Mouse (Mus musculus): ENCODE results near the gene Gm10228.
"Not testable (repeated sequence)": the region's sequence is repeated elsewhere in the genome, so short reads cannot be mapped to it uniquely, and the experiment has no call there.

Gm10228 gene

DNA sequence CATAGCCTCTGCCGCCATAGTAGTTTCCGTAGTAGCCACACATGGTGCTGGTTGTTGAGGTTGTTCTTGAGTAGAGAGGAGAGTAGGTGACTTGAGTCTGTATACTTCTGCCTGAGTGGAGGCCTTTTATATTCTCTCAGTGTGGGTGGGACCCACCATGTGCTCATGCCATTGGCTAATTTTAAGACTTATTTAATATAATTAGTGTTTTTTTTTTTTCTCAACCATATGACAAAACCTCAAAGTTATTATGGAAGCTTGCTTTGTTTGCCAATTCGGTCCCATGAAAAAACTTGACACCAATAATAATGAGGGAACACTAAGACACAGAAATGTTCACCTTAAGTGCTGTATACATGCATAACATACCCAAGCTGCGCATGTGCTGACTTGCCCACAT lies at the start of gene Gm10228:
TSS of gene Gm10228 (minus strand) at position 101 of the 400 bp plus-strand sequence.
- not testable (repeated sequence) for DNase-seq (ENCODE audit: low spot score)

DNA sequence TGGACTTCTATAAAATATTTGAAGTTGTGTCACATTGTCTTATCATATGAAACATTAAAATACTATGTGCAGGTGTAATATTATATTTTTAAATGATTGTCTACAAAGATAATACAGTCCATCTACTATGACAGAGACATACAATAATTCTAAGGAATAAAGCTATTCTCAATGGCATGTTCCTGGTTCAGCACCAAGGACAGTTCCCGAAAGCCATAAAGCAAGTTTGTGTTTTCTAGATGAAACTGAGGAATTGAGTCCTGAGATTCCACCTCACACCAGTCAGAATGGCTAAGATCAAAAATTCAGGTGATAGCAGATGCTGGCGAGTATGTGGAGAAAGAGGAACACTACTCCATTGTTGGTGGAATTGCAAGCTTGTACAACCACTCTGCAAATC lies 29.8 kb upstream of the Gm10228 start:
- peak; percentile 63 for DNase-seq (ENCODE audit: low spot score)

DNA sequence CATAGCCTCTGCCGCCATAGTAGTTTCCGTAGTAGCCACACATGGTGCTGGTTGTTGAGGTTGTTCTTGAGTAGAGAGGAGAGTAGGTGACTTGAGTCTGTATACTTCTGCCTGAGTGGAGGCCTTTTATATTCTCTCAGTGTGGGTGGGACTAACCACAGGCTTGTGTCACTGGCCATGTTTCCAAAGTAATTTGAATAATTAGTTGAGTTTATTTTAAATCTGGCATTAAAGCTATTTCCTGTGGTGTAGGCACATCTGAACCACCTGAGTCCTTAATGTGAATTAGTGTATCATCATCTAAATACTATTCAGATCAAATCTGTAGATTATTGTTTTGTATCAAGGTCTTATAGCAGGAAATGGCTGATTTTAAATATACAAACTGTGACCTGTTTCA lies 22.6 kb upstream of the Gm10228 start, which contains the start of gene 1110025L11Rik:
TSS of gene 1110025L11Rik (minus strand) at position 101 of the 400 bp plus-strand sequence.
- not testable (repeated sequence) for DNase-seq (ENCODE audit: low spot score)

DNA sequence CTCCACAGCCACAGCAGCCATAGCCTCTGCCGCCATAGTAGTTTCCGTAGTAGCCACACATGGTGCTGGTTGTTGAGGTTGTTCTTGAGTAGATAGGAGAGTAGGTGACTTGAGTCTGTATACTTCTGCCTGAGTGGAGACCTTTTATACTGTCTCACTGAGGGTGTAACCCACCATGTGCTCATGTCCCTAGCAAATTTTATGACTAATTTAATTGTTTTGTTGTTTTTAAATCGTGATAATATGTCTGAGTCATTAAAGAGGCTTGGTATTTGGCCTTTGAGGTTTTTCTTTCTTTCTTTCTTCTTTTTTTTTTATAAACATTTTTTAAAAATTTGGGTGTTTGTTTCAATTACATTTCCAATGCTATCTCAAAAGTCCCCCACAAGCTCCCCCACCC lies 6.5 kb upstream of the Gm10228 start, which contains the start of gene Krtap6-5:
TSS of gene Krtap6-5 (minus strand) at position 101 of the 400 bp plus-strand sequence.
- no peak for DNase-seq (ENCODE audit: low spot score)

DNA sequence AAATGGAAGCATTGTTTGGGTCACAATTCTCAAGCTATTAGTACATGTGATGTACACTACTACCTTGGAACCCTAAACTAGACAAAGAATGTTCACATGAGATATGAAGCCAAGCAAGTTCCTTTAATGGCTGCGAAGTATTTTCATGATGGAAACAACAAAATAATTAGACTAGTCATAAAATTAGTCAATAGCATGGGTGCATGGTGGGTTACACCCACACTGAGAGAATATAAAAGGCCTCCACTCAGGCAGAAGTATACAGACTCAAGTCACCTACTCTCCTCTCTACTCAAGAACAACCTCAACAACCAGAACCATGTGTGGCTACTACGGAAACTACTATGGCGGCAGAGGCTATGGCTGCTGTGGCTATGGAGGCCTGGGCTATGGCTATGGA lies 9.9 kb downstream of the Gm10228 start, which contains the start of gene Krtap6-1:
TSS of gene Krtap6-1 (plus strand) at position 301 of the 400 bp plus-strand sequence.
- not testable (repeated sequence) for DNase-seq (ENCODE audit: low spot score)

DNA sequence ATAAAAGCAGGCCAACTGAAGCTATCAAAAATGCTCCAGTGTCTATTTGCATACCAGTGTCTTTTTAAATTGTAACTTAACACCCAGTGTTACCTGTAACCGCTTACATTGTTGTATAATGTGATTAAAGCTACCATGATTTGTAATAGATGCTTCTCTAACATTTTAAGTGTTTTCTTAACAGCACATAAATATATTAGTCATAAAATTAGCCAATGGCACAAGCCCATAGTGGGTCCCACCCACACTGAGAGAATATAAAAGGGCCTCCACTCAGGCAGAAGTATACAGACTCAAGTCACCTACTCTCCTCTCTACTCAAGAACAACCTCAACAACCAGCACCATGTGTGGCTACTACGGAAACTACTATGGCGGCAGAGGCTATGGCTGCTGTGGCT lies 26.3 kb downstream of the Gm10228 start, which contains the start of gene Gm10229:
TSS of gene Gm10229 (plus strand) at position 301 of the 400 bp plus-strand sequence.
- not testable (repeated sequence) for DNase-seq (ENCODE audit: low spot score)

DNA sequence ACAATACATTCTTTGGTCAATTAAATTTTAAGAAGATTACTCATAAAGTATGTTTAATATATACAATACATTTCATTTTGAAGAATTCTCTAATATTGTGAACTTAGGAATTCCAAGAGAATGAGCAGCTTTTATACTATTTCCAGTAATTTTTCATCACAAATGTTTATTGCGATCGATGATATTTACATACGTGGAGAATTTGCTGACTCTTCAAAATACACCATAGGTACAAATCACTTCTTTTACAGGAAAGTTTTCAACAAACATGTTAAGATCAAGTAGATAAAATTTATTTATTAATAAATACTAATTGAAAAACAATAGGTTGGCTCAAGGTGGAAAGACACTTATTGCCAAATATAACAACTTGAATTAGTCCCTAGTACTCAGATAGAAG lies 27.3 kb downstream of the Gm10228 start:
- DNase-seq (ENCODE audit: low spot score) = no peak

DNA sequence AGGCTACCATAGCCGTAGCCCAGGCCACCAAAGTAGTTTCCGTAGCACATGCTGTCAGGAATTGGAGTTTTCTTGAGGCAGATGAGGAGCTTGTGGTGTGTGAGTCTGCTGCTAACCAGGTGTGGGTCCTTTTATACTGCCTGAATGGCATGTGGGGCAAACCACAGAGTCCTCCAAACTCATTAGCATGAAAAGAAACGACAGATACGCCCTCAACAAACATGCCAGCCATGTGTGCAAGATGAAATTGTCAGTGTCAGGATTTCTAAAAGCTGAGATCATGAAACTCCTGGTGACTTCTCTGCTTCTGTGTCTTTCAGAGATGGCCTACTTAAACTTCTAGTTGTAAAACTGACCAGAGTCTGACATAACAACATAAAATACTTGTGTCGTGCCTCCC lies 30.6 kb downstream of the Gm10228 start, which contains the start of gene Krtap22-2:
TSS of gene Krtap22-2 (minus strand) at position 101 of the 400 bp plus-strand sequence.
- no peak for DNase-seq (ENCODE audit: low spot score)

Data from embryo, embryonic 10.5 days (tissue).